Mouse (Mus musculus) testis, adult 2 months (tissue): ENCODE results near the gene Ccl4. TPM values are rescaled to one million over a fixed set of nuclear protein-coding genes. Genes with fewer than 3 reads are reported as not detected.

ENCODE experiments used
- H3K27ac ChIP-seq: fragments of 200-500 bp; 2 replicates; pipeline ENCODE4 v1.5.1; 2012; ENCODE audit warnings: low read depth, low read length; ENCODE audit not compliant: control insufficient read depth, insufficient read depth
- H3K27me3 ChIP-seq: fragments of 200-500 bp; 2 replicates; pipeline ENCODE4 v1.6.1; 2012; ENCODE audit warnings: mild to moderate bottlenecking, low read length, moderate library complexity; ENCODE audit not compliant: control insufficient read depth, insufficient read depth
- H3K36me3 ChIP-seq: fragments of 200-500 bp; 2 replicates; pipeline ENCODE4 v1.6.1; 2012; ENCODE audit warnings: mild to moderate bottlenecking, low read length; ENCODE audit not compliant: control insufficient read depth, insufficient read depth
- H3K4me1 ChIP-seq: fragments of 200-500 bp; 2 replicates; pipeline ENCODE4 v1.6.1; 2012; ENCODE audit warnings: low read length; ENCODE audit not compliant: control insufficient read depth, insufficient read depth
- H3K4me3 ChIP-seq: fragments of 200-500 bp; 2 replicates; pipeline ENCODE4 v1.5.1; 2012; ENCODE audit warnings: low read depth, mild to moderate bottlenecking, low read length, moderate library complexity, mixed read lengths; ENCODE audit not compliant: control insufficient read depth
- CTCF ChIP-seq: fragments of 200-500 bp; IDR thresholded peaks from 2 replicates; pipeline ENCODE4 v1.5.1; 2012; ENCODE audit warnings: low read depth, mild to moderate bottlenecking, inconsistent platforms, low read length, moderate library complexity; ENCODE audit not compliant: control insufficient read depth, insufficient read depth, insufficient replicate concordance
- POLR2A ChIP-seq: fragments of 200-500 bp; IDR thresholded peaks from 2 replicates; pipeline ENCODE4 v1.6.1; 2012; ENCODE audit warnings: low read depth, mild to moderate bottlenecking, inconsistent platforms, low read length, moderate library complexity; ENCODE audit not compliant: control insufficient read depth
- polyA plus RNA-seq: library from polyadenylated mRNA; depleted of rRNA; stranded (reverse); fragments of >200 nt; gene quantifications from 2 replicates; pipeline ENCODE4 v1.2.3, GENCODE M21; 2012

The Ccl4 gene
- polyA plus RNA-seq, 1 experiment, result not detected

DNA sequence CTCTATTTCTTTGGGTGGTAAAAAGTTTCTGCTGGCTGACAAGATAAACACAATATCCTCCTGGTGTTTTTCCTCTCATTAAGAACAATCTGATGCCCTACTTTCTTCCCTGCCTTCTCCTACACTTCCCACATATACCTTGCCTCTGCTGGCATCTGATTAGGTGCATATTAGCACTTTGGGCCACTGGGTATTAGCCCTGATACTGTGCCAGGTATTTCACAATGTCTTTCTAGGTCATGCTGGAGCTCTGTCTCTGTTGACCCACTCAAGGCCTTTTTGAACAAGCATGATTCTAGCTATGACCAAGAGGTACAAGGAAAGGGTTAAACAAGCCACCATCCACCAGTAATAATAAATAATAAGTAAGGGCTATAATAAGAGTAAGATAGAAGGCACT lies 9.4 kb downstream of the Ccl4 start:
- Histone ChIP-seq H3K36me3 (no peaks in the 10 kb centered on the region), H3K4me1 (no peaks in the 10 kb centered on the region), H3K27me3 (no peaks in the 10 kb centered on the region), H3K4me3 (no peak overlapping the region), H3K27ac (no peak overlapping the region)
- TF ChIP-seq POLR2A, result no peak
- no peak for TF ChIP-seq CTCF

DNA sequence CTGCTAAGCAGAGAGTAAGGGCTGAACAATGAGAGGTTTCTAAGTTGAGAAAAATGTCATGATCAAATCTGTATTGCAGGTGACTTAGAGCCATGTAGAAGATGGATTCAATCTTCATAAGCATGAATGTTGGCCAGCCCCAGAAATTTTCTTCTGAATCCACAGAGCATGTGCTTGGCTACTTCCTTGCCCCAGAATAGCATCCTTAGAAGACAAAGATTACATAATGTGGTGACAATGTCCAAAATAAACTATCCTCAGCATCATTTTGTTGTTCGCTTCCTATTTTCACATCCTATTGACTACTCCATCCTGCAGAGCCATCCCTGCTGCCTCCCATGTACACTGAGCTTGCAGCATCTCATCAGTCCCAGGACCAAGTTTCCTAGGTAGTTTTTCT lies 13.3 kb downstream of the Ccl4 start:
- TF ChIP-seq CTCF (no peak), POLR2A (no peak)
- Histone ChIP-seq H3K36me3 (no peaks in the 10 kb centered on the region), H3K4me3 (no peak overlapping the region), H3K4me1 (no peaks in the 10 kb centered on the region), H3K27me3 (no peaks in the 10 kb centered on the region), H3K27ac (no peak overlapping the region)

DNA sequence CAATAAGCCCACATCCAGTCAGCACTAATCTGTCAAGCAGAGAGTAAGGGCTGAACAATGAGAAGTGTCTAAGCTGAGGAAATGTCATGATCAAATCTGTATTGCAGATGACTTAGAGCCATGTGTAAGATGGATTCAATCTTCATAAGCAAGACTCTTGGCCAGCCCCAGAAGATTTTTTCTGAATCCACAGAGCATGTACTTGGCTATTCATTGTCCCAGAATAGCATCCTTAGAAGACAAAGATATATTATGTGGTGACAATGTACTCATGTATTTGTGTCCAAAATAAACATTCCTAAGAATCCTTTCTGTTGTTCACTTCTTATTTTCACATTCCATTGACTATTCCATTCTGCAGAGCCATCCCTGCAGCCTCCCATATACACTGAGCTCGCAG lies 27.5 kb downstream of the Ccl4 start:
- Histone ChIP-seq H3K4me1 (no peaks in the 10 kb centered on the region), H3K27me3 (no peaks in the 10 kb centered on the region), H3K4me3 (no peak overlapping the region), H3K36me3 (no peaks in the 10 kb centered on the region), H3K27ac (no peak overlapping the region)
- TF ChIP-seq CTCF (no peak), POLR2A (no peak)

DNA sequence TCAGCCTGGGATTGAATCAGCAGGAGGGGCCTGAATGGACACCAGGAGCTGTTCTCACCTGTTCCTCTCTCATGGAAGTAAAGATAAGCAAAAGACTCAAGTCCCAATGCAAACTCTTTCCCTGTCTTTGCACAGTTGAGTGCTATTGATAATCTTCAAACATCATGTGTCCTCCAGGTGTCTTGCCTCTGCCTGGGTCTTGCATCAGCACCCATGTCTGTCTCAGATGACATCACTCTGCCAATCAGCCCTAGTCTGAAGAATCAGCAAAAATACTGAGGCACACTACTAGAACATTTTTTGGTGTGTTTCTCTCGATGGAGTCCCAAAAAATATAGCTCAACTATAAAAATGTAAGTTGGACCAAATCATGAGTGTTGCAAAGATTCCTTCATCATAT lies 29.6 kb downstream of the Ccl4 start:
- no peak overlapping the region for H3K4me3 ChIP-seq
- TF ChIP-seq POLR2A (no peak), CTCF (no peak)
- no peaks in the 10 kb centered on the region for H3K36me3 ChIP-seq
- H3K4me1 ChIP-seq, result no peaks in the 10 kb centered on the region
- H3K27ac ChIP-seq, result no peak overlapping the region
- H3K27me3 ChIP-seq, result no peaks in the 10 kb centered on the region

DNA sequence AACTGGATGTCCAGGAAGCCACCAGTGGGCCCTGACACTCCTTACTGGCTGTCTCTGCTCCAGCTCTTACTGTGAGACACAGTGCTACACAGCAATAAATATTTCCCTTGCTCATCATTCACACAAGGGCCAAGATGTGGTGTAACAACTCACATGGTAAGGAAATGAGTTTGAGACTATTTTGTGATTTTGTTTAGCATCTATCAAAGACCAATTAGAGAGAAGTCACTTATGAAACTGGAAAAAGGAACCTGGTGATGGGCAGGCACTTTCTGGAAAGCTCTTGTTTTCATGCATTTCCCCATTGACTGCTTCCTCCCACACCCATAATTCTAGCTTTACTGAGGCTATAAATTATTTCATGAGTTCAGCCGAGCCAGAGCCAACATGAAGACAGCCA lies 41.3 kb downstream of the Ccl4 start, which contains the start of gene Wfdc17:
Gene Wfdc17 (plus strand): TSS at position 287 of the 400 bp plus-strand sequence.
- H3K4me3 ChIP-seq, result no peak within 1 kb of the TSS
- no peaks in the 10 kb centered on the region for H3K36me3 ChIP-seq
- H3K4me1 ChIP-seq, result no peaks in the 10 kb centered on the region
- no peaks in the 10 kb centered on the region for H3K27me3 ChIP-seq
- no peak within 1 kb of the TSS for H3K27ac ChIP-seq
- TF ChIP-seq POLR2A, result no peak
- no peak for TF ChIP-seq CTCF

DNA sequence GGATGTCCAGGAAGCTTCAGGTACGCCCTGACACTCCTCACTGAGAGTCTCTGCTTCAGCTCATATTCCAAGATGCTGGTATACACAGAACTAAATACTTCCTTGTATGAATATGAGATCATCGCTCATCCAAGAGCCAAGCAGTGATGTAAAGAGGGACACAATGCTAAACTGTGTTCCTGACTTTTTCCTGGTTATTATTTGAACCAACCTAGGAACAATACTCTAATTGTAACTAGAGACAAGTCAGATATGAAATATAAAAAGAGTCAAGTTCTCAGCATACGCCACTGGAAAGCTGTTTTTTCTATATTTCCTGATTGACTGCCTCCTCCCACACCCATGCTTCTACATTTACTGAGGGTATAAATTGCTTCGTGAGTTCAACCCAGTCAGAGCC lies 46.3 kb downstream of the Ccl4 start, which contains the start of gene Wfdc18:
Gene Wfdc18 (plus strand): TSS at position 301 of the 400 bp plus-strand sequence.
- no peak within 1 kb of the TSS for H3K4me3 ChIP-seq
- no peak within 1 kb of the TSS for H3K27ac ChIP-seq
- no peaks in the 10 kb centered on the region for H3K4me1 ChIP-seq
- H3K36me3 ChIP-seq, result no peaks in the 10 kb centered on the region
- H3K27me3 ChIP-seq, result no peaks in the 10 kb centered on the region
- TF ChIP-seq CTCF (no peak), POLR2A (no peak)

DNA sequence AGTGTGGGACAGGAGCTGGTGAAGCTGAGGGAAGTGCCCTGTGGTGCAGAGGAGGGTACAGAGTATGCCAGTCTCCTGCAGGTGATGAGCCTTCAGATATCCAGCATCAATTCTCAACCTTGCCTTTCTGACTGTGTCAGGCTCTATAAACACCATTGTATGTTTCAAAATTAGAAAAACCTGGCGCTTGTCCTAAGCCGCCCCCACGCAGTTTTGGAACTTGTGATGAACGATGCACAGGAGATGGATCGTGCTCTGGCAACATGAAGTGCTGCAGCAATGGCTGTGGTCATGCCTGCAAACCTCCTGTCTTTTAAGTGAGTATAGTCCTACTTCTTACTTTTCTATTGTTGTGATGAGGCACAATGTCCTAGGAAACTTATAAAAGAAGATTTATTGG lies 47.3 kb downstream of the Ccl4 start:
- no peak overlapping the region for H3K27ac ChIP-seq
- no peaks in the 10 kb centered on the region for H3K27me3 ChIP-seq
- no peaks in the 10 kb centered on the region for H3K4me1 ChIP-seq
- H3K4me3 ChIP-seq, result no peak overlapping the region
- TF ChIP-seq CTCF, result no peak
- no peak for TF ChIP-seq POLR2A
- H3K36me3 ChIP-seq, result no peaks in the 10 kb centered on the region

DNA sequence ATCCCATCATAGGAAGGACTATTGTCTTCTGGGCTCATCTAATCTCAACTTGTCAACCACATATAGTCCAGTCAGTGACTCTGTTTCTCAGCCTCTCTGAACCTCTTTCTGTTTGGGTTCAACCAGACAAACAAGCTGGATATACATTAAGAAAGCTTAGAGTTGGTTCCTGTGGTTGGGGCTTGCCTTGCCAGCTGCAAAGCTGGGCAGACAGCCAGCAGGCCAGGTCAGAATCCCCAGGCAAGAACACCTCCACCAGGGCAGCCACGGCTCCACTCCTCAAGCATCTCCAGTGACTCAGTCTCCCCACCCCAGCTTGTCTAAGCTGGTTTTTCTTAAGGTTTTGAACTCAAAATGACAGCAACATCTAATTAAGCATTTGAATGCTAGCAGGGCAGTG lies 50.3 kb downstream of the Ccl4 start:
- Histone ChIP-seq H3K4me1 (no peaks in the 10 kb centered on the region; the same call in 1 of the 2 replicates), H3K27me3 (no peaks in the 10 kb centered on the region), H3K4me3 (no peak overlapping the region), H3K27ac (no peak overlapping the region), H3K36me3 (no peaks in the 10 kb centered on the region)
- TF ChIP-seq POLR2A (no peak), CTCF (no peak)
